Mouse (Mus musculus): ENCODE data around the gene Repin1. TPM values are rescaled to one million over a fixed set of nuclear protein-coding genes. Genes with fewer than 3 reads are reported as not detected.

Repin1 gene
- polyA plus RNA-seq (2014; fragmentation: Illumina TruSeq; extraction: RNeasy Lipid Tissue Mini Kit (QIAGEN cat#74804); ENCODE audit: insufficient read depth, low read depth, low replicate concordance): 8.2 TPM

GRCm38 (mm10) chr6:48593158-48594042 is at the start of gene Repin1, which contains the start of gene Gm44965:
Gene Repin1, plus strand, starts transcription at chr6:48593883.
Gene Gm44965, plus strand, starts transcription at chr6:48593941.

DNA sequence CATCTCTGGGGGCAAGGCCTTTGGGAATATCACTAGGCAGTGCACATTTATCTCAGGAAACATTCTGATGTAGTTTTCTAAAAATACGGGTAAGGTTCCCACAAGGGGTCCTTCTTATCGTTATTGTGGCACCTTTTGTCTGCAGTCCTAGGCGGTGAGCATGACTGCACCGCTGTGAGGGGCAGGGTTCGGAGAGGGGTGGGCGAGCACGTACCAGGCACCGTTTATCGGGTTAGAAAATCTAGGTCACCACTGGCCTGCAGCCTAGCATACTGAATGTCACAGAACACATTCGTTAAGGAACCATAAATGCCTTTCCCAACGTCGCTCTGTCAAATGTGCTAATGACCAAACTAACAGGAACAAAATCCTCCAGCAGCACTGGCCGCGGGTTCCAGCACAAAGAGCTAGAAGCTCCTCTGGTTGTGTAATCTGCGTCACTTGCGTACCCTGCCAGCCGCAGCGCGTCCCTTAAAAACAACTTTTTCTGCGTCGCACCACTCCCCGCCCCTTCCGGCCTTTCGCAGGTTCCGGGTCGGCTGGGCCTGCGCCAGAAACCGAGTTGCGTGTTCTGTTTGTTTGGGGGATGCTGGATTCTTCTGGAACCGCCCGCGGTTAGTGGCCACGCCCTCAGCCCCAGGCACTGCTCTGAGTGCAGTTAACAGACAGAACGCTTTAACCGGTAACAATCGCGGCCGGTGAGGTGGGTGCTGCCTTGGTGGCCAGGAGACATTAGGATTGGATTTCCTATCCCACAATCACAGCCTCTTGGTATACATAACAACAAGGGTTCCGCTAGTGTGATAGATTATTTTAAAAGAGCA is 39.2 kb upstream of the Repin1 start, which contains the start of gene Lrrc61:
TSS of gene Lrrc61 (plus strand) at position 517 of the 824 bp plus-strand sequence.

DNA sequence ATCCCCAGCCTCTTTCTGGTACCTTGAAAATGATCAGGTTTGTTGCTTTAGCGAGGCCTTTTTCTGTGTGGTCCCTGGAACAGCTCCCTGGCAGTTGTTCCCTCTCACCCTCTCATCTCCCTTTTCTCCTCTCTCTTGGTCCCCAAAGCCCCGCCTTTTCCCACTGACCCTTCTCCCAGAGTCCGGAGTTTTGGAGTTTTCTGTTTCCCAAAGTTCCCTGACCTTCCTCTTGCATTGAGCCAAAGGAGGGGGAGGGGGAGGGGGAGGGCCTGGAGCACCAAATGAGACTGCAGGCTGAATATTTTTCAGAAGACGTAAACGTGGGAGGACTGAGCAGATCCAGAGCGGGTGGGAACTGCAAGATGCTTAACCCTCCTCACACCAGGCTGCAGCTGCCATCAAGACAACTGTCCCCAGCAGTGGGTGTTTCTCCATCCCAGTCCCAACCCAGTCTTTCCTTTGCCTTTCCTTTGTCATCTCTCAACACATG is 21.1 kb upstream of the Repin1 start, which contains the start of gene Rarres2:
TSS of gene Rarres2 (minus strand) at position 218 of the 490 bp plus-strand sequence.

DNA sequence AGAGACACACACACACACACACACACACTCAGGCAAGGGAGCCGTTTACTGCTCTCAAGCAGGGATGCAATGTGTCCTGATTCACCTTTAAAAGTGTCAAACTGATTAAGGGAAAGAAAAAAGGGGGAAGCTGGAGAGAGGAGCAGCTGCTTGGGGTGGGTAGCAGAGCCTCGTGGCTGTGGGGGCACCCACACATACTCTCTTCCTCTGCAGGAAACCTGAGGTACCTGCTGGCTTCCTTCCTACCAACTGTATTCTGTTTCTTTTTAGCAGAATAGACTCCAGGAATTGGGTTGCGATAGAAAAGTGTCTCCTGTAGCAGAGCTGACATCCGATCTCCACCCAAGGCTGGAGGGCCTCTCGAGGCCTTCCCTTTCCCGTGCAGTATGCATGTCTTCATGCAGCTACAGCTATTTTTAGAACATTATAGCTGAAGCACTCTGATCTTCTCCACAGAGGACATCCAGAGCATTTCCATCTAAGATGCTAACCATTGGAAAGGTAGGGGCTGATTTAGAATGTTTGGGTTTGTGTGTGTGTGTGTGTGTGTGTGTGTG is 4.4 kb upstream of the Repin1 start, which contains the start of gene Gm45021:
TSS of gene Gm45021 (plus strand) at position 417 of the 557 bp plus-strand sequence.

DNA sequence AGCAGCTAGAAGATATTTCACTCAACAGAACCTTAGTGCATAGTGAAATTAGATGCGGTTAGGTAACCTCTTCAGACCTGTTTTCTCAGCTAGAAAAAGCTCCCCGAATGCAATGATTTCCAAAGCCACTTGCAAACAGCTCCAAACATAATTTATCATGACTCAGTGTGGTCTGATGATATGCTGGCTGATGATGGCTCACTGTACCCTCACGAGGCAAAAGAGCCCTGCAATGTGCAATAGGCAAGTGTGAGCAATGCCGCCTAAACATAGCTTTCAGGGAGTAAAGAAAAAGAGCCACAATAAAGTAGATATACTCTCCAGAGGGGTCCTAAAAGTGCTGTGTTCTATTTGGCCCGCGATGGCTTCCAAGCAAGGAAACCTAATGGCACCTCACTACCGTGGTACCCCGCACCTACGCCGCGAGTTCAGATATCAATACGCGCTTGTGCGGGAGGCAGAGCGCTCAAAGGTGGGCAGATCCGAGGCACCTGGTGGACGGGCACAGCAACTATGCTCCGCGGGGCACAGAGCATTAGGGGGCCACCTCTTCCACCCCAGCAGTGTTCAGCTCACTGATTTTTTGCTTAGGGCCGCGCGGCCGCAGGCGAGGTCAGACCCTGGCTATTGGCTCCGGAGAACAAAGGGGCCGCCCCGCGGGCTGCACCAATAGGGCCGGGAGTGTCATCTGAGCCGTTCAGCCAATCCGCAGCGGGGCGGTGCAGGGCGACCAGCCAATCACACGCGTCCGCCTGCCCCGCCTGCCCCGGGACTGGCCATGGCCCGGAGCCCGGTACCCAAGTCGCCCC is 7.8 kb downstream of the Repin1 start, which contains the start of gene Zfp775:
TSS of gene Zfp775 (plus strand) at position 793 of the 809 bp plus-strand sequence.

DNA sequence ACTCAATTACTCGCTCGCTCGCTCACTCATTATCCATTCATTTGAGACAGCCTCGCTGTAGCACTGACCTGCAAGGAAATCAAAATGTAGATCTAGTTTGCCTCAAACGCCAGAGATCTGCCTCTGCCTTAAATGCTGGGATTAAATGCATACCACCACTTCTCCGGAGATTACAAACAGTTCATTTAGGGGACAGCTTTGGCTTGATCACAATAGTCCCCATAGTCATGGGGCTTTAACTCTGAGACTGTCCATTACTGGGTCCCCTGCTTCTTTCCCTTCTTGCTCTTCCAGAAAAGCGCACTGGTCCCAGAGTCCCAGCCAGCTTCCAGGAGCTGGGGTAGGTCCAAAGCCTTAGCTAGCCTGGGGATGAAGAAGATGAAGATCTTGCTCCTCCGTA is 32.8 kb downstream of the Repin1 start, which contains the start of gene AI854703:
TSS of gene AI854703 (plus strand) at position 301 of the 400 bp plus-strand sequence.

DNA sequence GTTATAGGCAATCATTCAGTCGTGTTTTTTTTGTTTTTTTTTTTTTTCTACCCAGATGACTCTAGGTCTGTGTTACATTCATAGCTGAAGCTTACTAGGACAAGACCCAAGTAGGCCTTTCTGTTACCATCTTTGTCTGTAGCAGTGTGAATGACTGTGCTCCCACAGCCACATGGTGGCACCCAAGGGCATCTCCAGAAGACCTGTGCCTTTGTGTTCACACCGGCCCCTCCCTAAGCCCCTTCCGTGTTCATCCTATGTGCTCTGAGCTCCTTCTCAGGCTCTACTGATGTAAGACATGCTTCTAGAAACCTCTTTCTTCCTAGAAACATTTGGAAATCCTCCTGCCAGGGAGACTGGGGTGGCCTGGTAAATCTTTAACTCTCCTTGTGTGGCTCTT is 53.3 kb downstream of the Repin1 start, which contains the start of gene Gimap8:
TSS of gene Gimap8 (plus strand) at position 240 of the 400 bp plus-strand sequence.

Other genes starting within 250 kb of the Repin1 start
- 4.2 TPM for gene Krba1, start 198.3 kb upstream of the Repin1 start, polyA plus RNA-seq (2014; fragmentation: Illumina TruSeq; extraction: RNeasy Lipid Tissue Mini Kit (QIAGEN cat#74804); ENCODE audit: insufficient read depth, low read depth, low replicate concordance)
- 27.2 TPM for gene Zfp467, start 148.1 kb upstream of the Repin1 start, polyA plus RNA-seq (2014; fragmentation: Illumina TruSeq; extraction: RNeasy Lipid Tissue Mini Kit (QIAGEN cat#74804); ENCODE audit: insufficient read depth, low read depth, low replicate concordance)
- 0.30 TPM for gene Sspo, start 145.7 kb upstream of the Repin1 start, polyA plus RNA-seq (2014; fragmentation: Illumina TruSeq; extraction: RNeasy Lipid Tissue Mini Kit (QIAGEN cat#74804); ENCODE audit: insufficient read depth, low read depth, low replicate concordance)
- 22.7 TPM for gene Atp6v0e2, start 56.3 kb upstream of the Repin1 start, polyA plus RNA-seq (2014; fragmentation: Illumina TruSeq; extraction: RNeasy Lipid Tissue Mini Kit (QIAGEN cat#74804); ENCODE audit: insufficient read depth, low read depth, low replicate concordance)
- 7.5 TPM for gene Lrrc61, start 39.1 kb upstream of the Repin1 start, polyA plus RNA-seq (2014; fragmentation: Illumina TruSeq; extraction: RNeasy Lipid Tissue Mini Kit (QIAGEN cat#74804); ENCODE audit: insufficient read depth, low read depth, low replicate concordance)
- gene Rarres2, start 21.1 kb upstream of the Repin1 start, polyA plus RNA-seq (2014; fragmentation: Illumina TruSeq; extraction: RNeasy Lipid Tissue Mini Kit (QIAGEN cat#74804); ENCODE audit: insufficient read depth, low read depth, low replicate concordance): 414 TPM
- gene Gm45021, start 4.3 kb upstream of the Repin1 start, polyA plus RNA-seq (2014; fragmentation: Illumina TruSeq; extraction: RNeasy Lipid Tissue Mini Kit (QIAGEN cat#74804); ENCODE audit: insufficient read depth, low read depth, low replicate concordance): not detected
- gene Gm44965, start 58 bp downstream of the Repin1 start, polyA plus RNA-seq (2014; fragmentation: Illumina TruSeq; extraction: RNeasy Lipid Tissue Mini Kit (QIAGEN cat#74804); ENCODE audit: insufficient read depth, low read depth, low replicate concordance): not detected
- gene Zfp775, start 8.2 kb downstream of the Repin1 start, polyA plus RNA-seq (2014; fragmentation: Illumina TruSeq; extraction: RNeasy Lipid Tissue Mini Kit (QIAGEN cat#74804); ENCODE audit: insufficient read depth, low read depth, low replicate concordance): 2.7 TPM
- gene AI854703, start 32.9 kb downstream of the Repin1 start, polyA plus RNA-seq (2014; fragmentation: Illumina TruSeq; extraction: RNeasy Lipid Tissue Mini Kit (QIAGEN cat#74804); ENCODE audit: insufficient read depth, low read depth, low replicate concordance): 0.24 TPM
- 21.8 TPM for gene Gimap8, start 53.4 kb downstream of the Repin1 start, polyA plus RNA-seq (2014; fragmentation: Illumina TruSeq; extraction: RNeasy Lipid Tissue Mini Kit (QIAGEN cat#74804); ENCODE audit: insufficient read depth, low read depth, low replicate concordance)
- 20.0 TPM for gene Gimap9, start 82.2 kb downstream of the Repin1 start, polyA plus RNA-seq (2014; fragmentation: Illumina TruSeq; extraction: RNeasy Lipid Tissue Mini Kit (QIAGEN cat#74804); ENCODE audit: insufficient read depth, low read depth, low replicate concordance)
- gene Gimap4, start 90.7 kb downstream of the Repin1 start, polyA plus RNA-seq (2014; fragmentation: Illumina TruSeq; extraction: RNeasy Lipid Tissue Mini Kit (QIAGEN cat#74804); ENCODE audit: insufficient read depth, low read depth, low replicate concordance): 97.8 TPM
- 99.5 TPM for gene Gimap6, start 114.3 kb downstream of the Repin1 start, polyA plus RNA-seq (2014; fragmentation: Illumina TruSeq; extraction: RNeasy Lipid Tissue Mini Kit (QIAGEN cat#74804); ENCODE audit: insufficient read depth, low read depth, low replicate concordance)
- gene Gm28053, start 124.7 kb downstream of the Repin1 start, polyA plus RNA-seq (2014; fragmentation: Illumina TruSeq; extraction: RNeasy Lipid Tissue Mini Kit (QIAGEN cat#74804); ENCODE audit: insufficient read depth, low read depth, low replicate concordance): 9.6 TPM
- gene Gimap7, start 124.7 kb downstream of the Repin1 start, polyA plus RNA-seq (2014; fragmentation: Illumina TruSeq; extraction: RNeasy Lipid Tissue Mini Kit (QIAGEN cat#74804); ENCODE audit: insufficient read depth, low read depth, low replicate concordance): 7.2 TPM
- gene Gimap1, start 145.2 kb downstream of the Repin1 start, polyA plus RNA-seq (2014; fragmentation: Illumina TruSeq; extraction: RNeasy Lipid Tissue Mini Kit (QIAGEN cat#74804); ENCODE audit: insufficient read depth, low read depth, low replicate concordance): 43.6 TPM
- 24.5 TPM for gene Gimap5, start 152.3 kb downstream of the Repin1 start, polyA plus RNA-seq (2014; fragmentation: Illumina TruSeq; extraction: RNeasy Lipid Tissue Mini Kit (QIAGEN cat#74804); ENCODE audit: insufficient read depth, low read depth, low replicate concordance)
- gene Gimap3, start 177.0 kb downstream of the Repin1 start, polyA plus RNA-seq (2014; fragmentation: Illumina TruSeq; extraction: RNeasy Lipid Tissue Mini Kit (QIAGEN cat#74804); ENCODE audit: insufficient read depth, low read depth, low replicate concordance): 25.1 TPM
- gene Tmem176a, start 247.0 kb downstream of the Repin1 start, polyA plus RNA-seq (2014; fragmentation: Illumina TruSeq; extraction: RNeasy Lipid Tissue Mini Kit (QIAGEN cat#74804); ENCODE audit: insufficient read depth, low read depth, low replicate concordance): 432 TPM
- gene Tmem176b, start 247.6 kb downstream of the Repin1 start, polyA plus RNA-seq (2014; fragmentation: Illumina TruSeq; extraction: RNeasy Lipid Tissue Mini Kit (QIAGEN cat#74804); ENCODE audit: insufficient read depth, low read depth, low replicate concordance): 523 TPM

Measured in lung, adult 10 weeks (tissue).